Mouse (Mus musculus) limb, embryonic 10.5 days (tissue): ENCODE results near the gene Zfp574. TPM values are rescaled to one million over a fixed set of nuclear protein-coding genes. Genes with fewer than 3 reads are reported as not detected.
A peak's percentile ranks its signal among the peaks of the same experiment; 100 is the strongest.

Source experiments
- DNase-seq: peaks from one replicate; pipeline ENCODE4 v3.0.0-alpha.2; 2017; ENCODE audit warnings: low spot score
- H3K27ac ChIP-seq: fragments of 300-500 bp; sonication (generic); 2 replicates; pipeline ENCODE4 v1.5.1; 2016; ENCODE audit warnings: mild to moderate bottlenecking
- H3K27me3 ChIP-seq: fragments of 300-500 bp; sonication (generic); 2 replicates; pipeline ENCODE4 v1.6.1; 2016; ENCODE audit warnings: low read depth, mild to moderate bottlenecking; ENCODE audit not compliant: poor library complexity, severe bottlenecking
- H3K36me3 ChIP-seq: fragments of 300-500 bp; sonication (generic); 2 replicates; pipeline ENCODE4 v1.6.1; 2016; ENCODE audit warnings: mild to moderate bottlenecking, moderate library complexity
- H3K4me1 ChIP-seq: fragments of 300-500 bp; sonication (generic); 2 replicates; pipeline ENCODE4 v1.6.1; 2016
- H3K4me3 ChIP-seq: fragments of 300-500 bp; sonication (generic); 2 replicates; pipeline ENCODE4 v1.5.1; 2016; ENCODE audit warnings: mild to moderate bottlenecking, moderate library complexity
- H3K9me3 ChIP-seq: fragments of 300-500 bp; sonication (generic); replicated peaks from 2 replicates; pipeline ENCODE4 v1.6.1; 2016; ENCODE audit warnings: mild to moderate bottlenecking
- WGBS: fragments of 180-500 bp; shearing (Covaris S2); methylation state at CpG from one replicate; pipeline ENCODE4 v1.1.7; 2016; 5-methylcytosine and 5-hydroxymethylcytosine counted together
- polyA plus RNA-seq: library from polyadenylated mRNA; unstranded; fragments of >200 nt; fragmentation: Nextera tagmentation; extraction: Ambion mirVana; gene quantifications from 2 replicates; pipeline ENCODE4 v1.2.1, GENCODE M21; 2016

Zfp574 gene
- polyA plus RNA-seq, 1 experiment from 2014 or later, result 48.3 TPM

GRCm38 (mm10) chr7:25057888-25058287, 14.5 kb upstream of the Zfp574 start:
- Histone ChIP-seq H3K36me3 (peaks cover 96% of the 10 kb centered on the region), H3K4me1 (no peaks in the 10 kb centered on the region), H3K27ac (no peak overlapping the region), H3K27me3 (no peaks in the 10 kb centered on the region), H3K4me3 (no peak overlapping the region), H3K9me3 (no peaks in the 10 kb centered on the region)
- 92% methylated on average over 5 of the region's 5 CpGs for WGBS
- no peak for DNase-seq

GRCm38 (mm10) chr7:25058394-25058793, 14.0 kb upstream of the Zfp574 start:
- Histone ChIP-seq H3K27ac (no peak overlapping the region), H3K9me3 (no peaks in the 10 kb centered on the region), H3K27me3 (no peaks in the 10 kb centered on the region), H3K36me3 (peaks cover 96% of the 10 kb centered on the region), H3K4me3 (no peak overlapping the region), H3K4me1 (no peaks in the 10 kb centered on the region)
- WGBS, result 91% methylated on average over 8 of the region's 8 CpGs
- DNase-seq, result no peak

- no peak for DNase-seq
- H3K4me1 ChIP-seq, result no peaks in the 10 kb centered on the region
- H3K36me3 ChIP-seq, result peaks cover 96% of the 10 kb centered on the region
- H3K4me3 ChIP-seq, result no peak overlapping the region
- H3K27me3 ChIP-seq, result no peaks in the 10 kb centered on the region
- no peaks in the 10 kb centered on the region for H3K9me3 ChIP-seq
- no peak overlapping the region for H3K27ac ChIP-seq
- 95% methylated on average over 14 of the region's 14 CpGs for WGBS
Measured at GRCm38 (mm10) chr7:25058836-25059235, 13.5 kb upstream of the Zfp574 start.

- DNase-seq, result no peak
- WGBS, result 93% methylated on average over 6 of the region's 6 CpGs
- H3K4me1 ChIP-seq, result peaks cover 5% of the 10 kb centered on the region
- no peaks in the 10 kb centered on the region for H3K9me3 ChIP-seq
- no peak overlapping the region for H3K27ac ChIP-seq
- H3K27me3 ChIP-seq, result no peaks in the 10 kb centered on the region
- peaks cover 96% of the 10 kb centered on the region for H3K36me3 ChIP-seq
- H3K4me3 ChIP-seq, result no peak overlapping the region
Measured at GRCm38 (mm10) chr7:25063346-25063745, 9.0 kb upstream of the Zfp574 start.

GRCm38 (mm10) chr7:25063900-25064299, 8.5 kb upstream of the Zfp574 start:
- DNase-seq, result no peak
- Histone ChIP-seq H3K27me3 (no peaks in the 10 kb centered on the region), H3K27ac (no peak overlapping the region), H3K36me3 (peaks cover 96% of the 10 kb centered on the region), H3K4me3 (no peak overlapping the region), H3K4me1 (peaks cover 10% of the 10 kb centered on the region), H3K9me3 (no peaks in the 10 kb centered on the region)
- 86% methylated on average over 8 of the region's 8 CpGs for WGBS

- H3K27me3 ChIP-seq, result no peaks in the 10 kb centered on the region
- WGBS, result 89% methylated on average over 7 of the region's 7 CpGs
- DNase-seq, result no peak
- no peak overlapping the region for H3K27ac ChIP-seq
- H3K36me3 ChIP-seq, result peaks cover 70% of the 10 kb centered on the region
- peaks cover 44% of the 10 kb centered on the region for H3K4me1 ChIP-seq
- no peaks in the 10 kb centered on the region for H3K9me3 ChIP-seq
- no peak overlapping the region for H3K4me3 ChIP-seq
Measured at GRCm38 (mm10) chr7:25067338-25067737, 5.0 kb upstream of the Zfp574 start.

GRCm38 (mm10) chr7:25067909-25068656, 4.3 kb upstream of the Zfp574 start:
- Histone ChIP-seq H3K4me3 (no peak overlapping the region), H3K36me3 (peaks cover 63% of the 10 kb centered on the region), H3K27me3 (no peaks in the 10 kb centered on the region), H3K4me1 (peaks cover 52% of the 10 kb centered on the region), H3K27ac (no peak overlapping the region), H3K9me3 (no peaks in the 10 kb centered on the region)
- 91% methylated on average over 22 of the region's 22 CpGs for WGBS
- DNase-seq, result no peak

- 44% methylated on average over 2 of the region's 2 CpGs for WGBS
- H3K27me3 ChIP-seq, result no peaks in the 10 kb centered on the region
- no peak overlapping the region for H3K27ac ChIP-seq
- peaks cover 58% of the 10 kb centered on the region for H3K4me1 ChIP-seq
- DNase-seq, result no peak
- H3K4me3 ChIP-seq, result no peak overlapping the region
- no peaks in the 10 kb centered on the region for H3K9me3 ChIP-seq
- peaks cover 56% of the 10 kb centered on the region for H3K36me3 ChIP-seq
Measured at GRCm38 (mm10) chr7:25068724-25069123, 3.6 kb upstream of the Zfp574 start.

GRCm38 (mm10) chr7:25072716-25073390, 486 bp downstream of the Zfp574 start:
- no peaks in the 10 kb centered on the region for H3K27me3 ChIP-seq
- peak overlapping the region; percentile 96 for H3K27ac ChIP-seq
- H3K4me1 ChIP-seq, result peaks cover 79% of the 10 kb centered on the region
- peaks cover 16% of the 10 kb centered on the region for H3K36me3 ChIP-seq
- H3K9me3 ChIP-seq, result no peaks in the 10 kb centered on the region
- peak overlapping the region; percentile 81 for H3K4me3 ChIP-seq
- peak; percentile 76 for DNase-seq
- 1% methylated on average over 21 of the region's 33 CpGs for WGBS

- Histone ChIP-seq H3K36me3 (peaks cover 7% of the 10 kb centered on the region), H3K27ac (peak overlapping the region; percentile 96), H3K27me3 (no peaks in the 10 kb centered on the region), H3K4me3 (0 out of 2 replicates have a peak overlapping the region, but pooled peaks have one; percentile 81), H3K4me1 (peaks cover 81% of the 10 kb centered on the region), H3K9me3 (no peaks in the 10 kb centered on the region)
- WGBS, result 85% methylated on average over 8 of the region's 8 CpGs
- no peak for DNase-seq
Measured at GRCm38 (mm10) chr7:25073924-25074323, 1.6 kb downstream of the Zfp574 start.

GRCm38 (mm10) chr7:25076296-25076662, 3.9 kb downstream of the Zfp574 start:
- Histone ChIP-seq H3K27me3 (no peaks in the 10 kb centered on the region), H3K27ac (peak overlapping the region; percentile 98), H3K9me3 (no peaks in the 10 kb centered on the region), H3K4me3 (peak overlapping the region; percentile 97), H3K4me1 (peaks cover 61% of the 10 kb centered on the region), H3K36me3 (peaks cover 25% of the 10 kb centered on the region)
- DNase-seq, result no peak
- 24% methylated on average over 7 of the region's 7 CpGs for WGBS

GRCm38 (mm10) chr7:25076663-25077413, 4.5 kb downstream of the Zfp574 start:
- DNase-seq, result peak; percentile 96
- no peaks in the 10 kb centered on the region for H3K27me3 ChIP-seq
- peaks cover 56% of the 10 kb centered on the region for H3K4me1 ChIP-seq
- peak overlapping the region; percentile 97 for H3K4me3 ChIP-seq
- under 1% methylated on average over 56 of the region's 56 CpGs for WGBS
- no peaks in the 10 kb centered on the region for H3K9me3 ChIP-seq
- peak overlapping the region; percentile 98 for H3K27ac ChIP-seq
- H3K36me3 ChIP-seq, result peaks cover 30% of the 10 kb centered on the region

GRCm38 (mm10) chr7:25077414-25077755, 5.0 kb downstream of the Zfp574 start:
- Histone ChIP-seq H3K36me3 (peaks cover 36% of the 10 kb centered on the region), H3K4me3 (peak overlapping the region; percentile 97), H3K9me3 (no peaks in the 10 kb centered on the region), H3K27me3 (no peaks in the 10 kb centered on the region), H3K27ac (peak overlapping the region; percentile 98), H3K4me1 (peaks cover 50% of the 10 kb centered on the region)
- DNase-seq, result no peak
- WGBS, result under 1% methylated on average over 33 of the region's 33 CpGs
